Mouse (Mus musculus) MEL (cell line): ENCODE data around the gene Med17. TPM values are rescaled to one million over a fixed set of nuclear protein-coding genes. Genes with fewer than 3 reads are reported as not detected.

ENCODE experiments used
- DNase-seq: peaks from one replicate; pipeline ENCODE4 v3.0.0; 2011; ENCODE audit warnings: low read depth, low spot score
- H3K27ac ChIP-seq: 2 replicates; pipeline ENCODE4 v1.5.1; 2012; ENCODE audit warnings: low read depth, mild to moderate bottlenecking, control low read depth, low read length, moderate library complexity; ENCODE audit not compliant: control insufficient read depth
- H3K27me3 ChIP-seq, 2 experiments: fragments of 150-350 bp in 1 of 2; sonication (generic) in 1 of 2; 2 replicates each; pipeline ENCODE4 v1.6.1; 2012; ENCODE audit warnings: low read length in 2 of 2, mild to moderate bottlenecking in 2 of 2, improper control_type of control experiment in 1 of 2, moderate library complexity in 1 of 2; ENCODE audit not compliant: insufficient read depth in 2 of 2, control insufficient read depth in 1 of 2
- H3K36me3 ChIP-seq, 2 experiments: 2 replicates each; pipeline ENCODE4 v1.6.1; 2012 to 2014; ENCODE audit warnings: low read length in 2 of 2, improper control_type of control experiment in 1 of 2, inconsistent platforms in 1 of 2, mild to moderate bottlenecking in 1 of 2; ENCODE audit not compliant: insufficient read depth in 2 of 2, control insufficient read depth in 1 of 2
- H3K4me1 ChIP-seq, 2 experiments: fragments of 150-350 bp in 1 of 2; sonication (generic) in 1 of 2; 2 replicates each; pipeline ENCODE4 v1.6.1; 2012; ENCODE audit warnings: low read length in 2 of 2, improper control_type of control experiment in 1 of 2, mild to moderate bottlenecking in 1 of 2; ENCODE audit not compliant: insufficient read depth in 2 of 2, control insufficient read depth in 1 of 2
- H3K4me3 ChIP-seq, 2 experiments: fragments of 150-350 bp in 1 of 2; sonication (generic) in 1 of 2; 2 replicates each; pipeline ENCODE4 v1.5.1; 2012; ENCODE audit warnings: low read depth in 2 of 2, low read length in 2 of 2, mild to moderate bottlenecking in 2 of 2, moderate library complexity in 2 of 2, control low read depth in 1 of 2, improper control_type of control experiment in 1 of 2; ENCODE audit not compliant: control insufficient read depth in 1 of 2, insufficient read depth in 1 of 2
- H3K79me2 ChIP-seq: 2 replicates; pipeline ENCODE4 v1.6.1; 2012; ENCODE audit warnings: mild to moderate bottlenecking, low read length, moderate library complexity; ENCODE audit not compliant: control insufficient read depth, poor library complexity, insufficient read depth
- H3K9ac ChIP-seq: 2 replicates; pipeline ENCODE4 v1.6.1; 2012; ENCODE audit warnings: low read depth, mild to moderate bottlenecking, control low read depth, low read length, moderate library complexity; ENCODE audit not compliant: control insufficient read depth, poor library complexity, severe bottlenecking
- H3K9me3 ChIP-seq: fragments of 150-350 bp; sonication (generic); replicated peaks from 2 replicates; pipeline ENCODE4 v1.6.1; 2012; ENCODE audit warnings: mild to moderate bottlenecking, low read length, improper control_type of control experiment, moderate library complexity; ENCODE audit not compliant: insufficient read depth
- CHD1 ChIP-seq: IDR thresholded peaks from 2 replicates; pipeline ENCODE4 v1.6.1; 2012; ENCODE audit warnings: low read depth, mild to moderate bottlenecking, inconsistent platforms, low read length, improper control_type of control experiment
- ELF1 ChIP-seq: IDR thresholded peaks from 2 replicates; pipeline ENCODE4 v1.6.1; 2014; ENCODE audit warnings: low read depth, mild to moderate bottlenecking, inconsistent platforms, low read length, improper control_type of control experiment, moderate library complexity
- KAT2A ChIP-seq: conservative IDR thresholded peaks from 2 replicates; pipeline ENCODE4 v1.6.1; 2012; ENCODE audit warnings: low read depth, low read length, improper control_type of control experiment, inconsistent platforms
- MAZ ChIP-seq: IDR thresholded peaks from 2 replicates; pipeline ENCODE4 v1.6.1; 2012; ENCODE audit warnings: low read depth, mild to moderate bottlenecking, inconsistent platforms, low read length, improper control_type of control experiment
- MEF2A ChIP-seq: IDR thresholded peaks from 2 replicates; pipeline ENCODE4 v1.6.1; 2014; ENCODE audit warnings: low read depth, mild to moderate bottlenecking, inconsistent platforms, low read length, improper control_type of control experiment; ENCODE audit not compliant: poor library complexity, insufficient replicate concordance, severe bottlenecking; ENCODE audit errors: extremely low read depth
- MXI1 ChIP-seq: IDR thresholded peaks from 2 replicates; pipeline ENCODE4 v1.6.1; 2011; ENCODE audit warnings: mild to moderate bottlenecking, low read depth, low read length, improper control_type of control experiment
- NELFE ChIP-seq: IDR thresholded peaks from 2 replicates; pipeline ENCODE4 v1.6.1; 2011; ENCODE audit warnings: low read depth, low read length, improper control_type of control experiment
- NRF1 ChIP-seq: IDR thresholded peaks from 2 replicates; pipeline ENCODE4 v1.6.1; 2014; ENCODE audit warnings: low read depth, mild to moderate bottlenecking, inconsistent platforms, low read length, improper control_type of control experiment, moderate library complexity; ENCODE audit not compliant: poor library complexity, insufficient read depth, severe bottlenecking
- POLR2A ChIP-seq, 2 experiments: IDR thresholded peaks; 2 replicates each; pipeline ENCODE4 v1.6.1; 2011 to 2012; ENCODE audit warnings: low read length in 2 of 2, mild to moderate bottlenecking in 2 of 2, control low read depth in 1 of 2, improper control_type of control experiment in 1 of 2, low read depth in 1 of 2, moderate library complexity in 1 of 2; ENCODE audit not compliant: control insufficient read depth in 1 of 2, insufficient read depth in 1 of 2, poor library complexity in 1 of 2
- RCOR1 ChIP-seq: IDR thresholded peaks from 2 replicates; pipeline ENCODE4 v1.6.1; 2012; ENCODE audit warnings: low read depth, mild to moderate bottlenecking, inconsistent platforms, low read length, improper control_type of control experiment
- TAL1 ChIP-seq: IDR thresholded peaks from 2 replicates; pipeline ENCODE4 v1.6.1; 2012; ENCODE audit warnings: mild to moderate bottlenecking, inconsistent platforms, low read length, moderate library complexity, mixed read lengths
- TCF12 ChIP-seq: IDR thresholded peaks from 2 replicates; pipeline ENCODE4 v1.6.1; 2014; ENCODE audit warnings: low read depth, mild to moderate bottlenecking, inconsistent platforms, low read length, improper control_type of control experiment, moderate library complexity
- UBTF ChIP-seq: IDR thresholded peaks from 2 replicates; pipeline ENCODE4 v1.6.1; 2012; ENCODE audit warnings: low read depth, mild to moderate bottlenecking, inconsistent platforms, low read length, improper control_type of control experiment, moderate library complexity, borderline replicate concordance; ENCODE audit not compliant: insufficient read depth
- USF1 ChIP-seq: IDR thresholded peaks from 2 replicates; pipeline ENCODE4 v1.6.1; 2014; ENCODE audit warnings: low read depth, mild to moderate bottlenecking, inconsistent platforms, low read length, improper control_type of control experiment, moderate library complexity
- ZC3H11A ChIP-seq: IDR thresholded peaks from 2 replicates; pipeline ENCODE4 v1.6.1; 2012; ENCODE audit warnings: low read depth, mild to moderate bottlenecking, inconsistent platforms, low read length, improper control_type of control experiment
- ZKSCAN1 ChIP-seq: IDR thresholded peaks from 2 replicates; pipeline ENCODE4 v1.6.1; 2012; ENCODE audit warnings: low read depth, mild to moderate bottlenecking, inconsistent platforms, low read length, improper control_type of control experiment, moderate library complexity
- polyA plus RNA-seq, 2 experiments: library from polyadenylated mRNA; stranded (reverse) in 1 of 2; unstranded in 1 of 2; fragments of >175 nt in 1 of 2; fragments of >200 nt in 1 of 2; gene quantifications; 2 replicates each; pipeline versions ENCODE4 v1.2.1 to v1.2.4; 2012; ENCODE audit warnings: low replicate concordance in 2 of 2, low read depth in 1 of 2; ENCODE audit not compliant: insufficient read length in 2 of 2, insufficient read depth in 1 of 2, missing spikeins in 1 of 2
- total RNA-seq: library from RNA; depleted of rRNA; stranded (reverse); fragments of 300-350 nt; gene quantifications from 2 replicates; pipeline ENCODE4 v1.2.3, GENCODE M21; 2012

Med17 gene
- total and polyA plus RNA-seq, 3 experiments, result 175 to 478 (median 185) TPM

- Histone ChIP-seq H3K9me3 (no peaks in the 10 kb centered on the region), H3K27me3 (no peaks in the 10 kb centered on the region), H3K79me2 (no peaks in the 10 kb centered on the region), H3K9ac (no peak overlapping the region), H3K4me1 (no peaks in the 10 kb centered on the region), H3K27ac (no peak overlapping the region), H3K4me3 (no peak overlapping the region), H3K36me3 (peaks cover 0 to 41% of the 10 kb centered on the region in 2 experiments; a peak in 2 of 4 replicates)
- no peak for DNase-seq
- TF ChIP-seq TCF12 (no peak), UBTF (no peak), USF1 (no peak), ZC3H11A (no peak), CHD1 (no peak), MAZ (no peak)
Observed at GRCm38 (mm10) chr9:15261980-15262379, 17.8 kb downstream of the Med17 start.

DNA sequence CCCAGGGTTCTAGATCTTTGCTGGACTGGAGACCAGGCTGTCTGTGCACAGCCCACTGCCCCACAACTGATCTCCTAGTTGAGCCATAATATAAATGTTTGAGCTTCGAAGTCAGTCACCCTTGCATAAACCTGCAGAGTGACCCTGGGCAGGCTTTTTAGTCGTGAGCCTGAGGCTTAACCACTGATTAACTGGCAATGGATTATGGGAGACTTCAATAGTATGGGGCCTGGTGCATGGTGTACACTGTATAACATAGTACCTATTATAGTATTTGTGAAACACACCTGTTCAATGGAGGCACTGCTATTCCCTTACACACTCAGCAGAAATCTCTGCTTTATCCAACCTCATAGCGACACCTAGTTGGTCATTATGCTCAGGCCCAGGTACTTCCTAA is 23.5 kb downstream of the Med17 start:
- Histone ChIP-seq H3K9ac (no peak overlapping the region), H3K9me3 (no peaks in the 10 kb centered on the region), H3K27me3 (no peaks in the 10 kb centered on the region), H3K4me3 (no peak overlapping the region), H3K27ac (no peak overlapping the region), H3K79me2 (no peaks in the 10 kb centered on the region), H3K36me3 (peaks cover 0 to 2% of the 10 kb centered on the region in 2 experiments; a peak in 2 of 4 replicates), H3K4me1 (no peaks in the 10 kb centered on the region)
- TF ChIP-seq KAT2A (no peak), NELFE (no peak), TAL1 (no peak), MEF2A (no peak), UBTF (no peak), ELF1 (no peak), POLR2A (IDR thresholded peaks at IDR 0.05; ENCODE audit: control insufficient read depth in 1 of 2, insufficient read depth in 1 of 2, low read depth in 1 of 2, low read length in 2 of 2, poor library complexity in 1 of 2) (no peak), RCOR1 (no peak), ZKSCAN1 (no peak), NRF1 (no peak), MXI1 (no peak)
- DNase-seq, result no peak
